Mouse (Mus musculus) thymus, adult 2 months (tissue): Measurements from ENCODE around the gene Dip2c.

Experiments
- CTCF ChIP-seq: fragments of 200-500 bp; IDR thresholded peaks from 2 replicates; pipeline ENCODE4 v1.5.1; 2012; ENCODE audit warnings: mild to moderate bottlenecking, control low read depth, low read length, moderate library complexity, borderline replicate concordance; ENCODE audit not compliant: control insufficient read depth, poor library complexity, insufficient read depth; ENCODE audit errors: extremely low read depth
- POLR2A ChIP-seq: fragments of 200-500 bp; IDR thresholded peaks from 2 replicates; pipeline ENCODE4 v1.6.1; 2012; ENCODE audit warnings: mild to moderate bottlenecking, low read length, control low read depth, moderate library complexity; ENCODE audit not compliant: control insufficient read depth, poor library complexity, insufficient read depth; ENCODE audit errors: extremely low read depth

DNA sequence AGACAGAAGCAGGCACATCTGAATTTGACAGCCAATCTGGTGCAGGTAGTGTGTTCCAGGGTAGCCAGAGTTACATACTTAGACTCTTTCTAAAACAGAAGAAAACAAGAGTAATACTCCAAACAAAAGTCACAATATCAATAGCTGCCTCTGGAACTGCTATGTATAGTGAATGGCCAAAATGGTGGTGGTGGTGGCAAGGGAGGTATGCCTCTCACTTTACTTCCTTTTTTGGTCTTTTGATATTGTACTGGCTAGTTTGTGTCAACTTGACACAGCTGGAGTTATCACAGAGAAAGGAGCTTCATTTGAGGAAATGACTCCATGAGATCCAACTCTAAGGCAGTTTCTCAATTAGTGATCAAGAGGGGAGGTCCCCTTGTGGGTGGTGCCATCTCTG lies 148.1 kb downstream of the Dip2c start:
- TF ChIP-seq CTCF: no peak
- TF ChIP-seq POLR2A: no peak
